Mouse (Mus musculus) forebrain, embryonic 16.5 days (tissue): ENCODE data around the gene Rom1. TPM values are rescaled to one million over a fixed set of nuclear protein-coding genes. Genes with fewer than 3 reads are reported as not detected.

Source experiments
- ATAC-seq: fragments of 200-750 bp; cut with Nextera tagmentation; 2 replicates; pipeline ENCODE4 v1.8.0; 2017; ENCODE audit warnings: mild to moderate bottlenecking, moderate library complexity
- H3K27ac ChIP-seq: fragments of 300-500 bp; sonication (generic); 2 replicates; pipeline ENCODE4 v1.5.1; 2014; ENCODE audit warnings: low read length, control low read depth
- H3K27me3 ChIP-seq: fragments of 300-500 bp; sonication (generic); replicated peaks from 2 replicates; pipeline ENCODE4 v1.6.1; 2014; ENCODE audit warnings: low read length; ENCODE audit not compliant: control insufficient read depth, insufficient read depth
- H3K36me3 ChIP-seq: fragments of 300-500 bp; sonication (generic); 2 replicates; pipeline ENCODE4 v1.6.1; 2014; ENCODE audit not compliant: control insufficient read depth, insufficient read depth
- H3K4me1 ChIP-seq: fragments of 300-500 bp; sonication (generic); replicated peaks from 2 replicates; pipeline ENCODE4 v1.6.1; 2014; ENCODE audit warnings: low read length; ENCODE audit not compliant: control insufficient read depth, insufficient read depth
- H3K4me2 ChIP-seq: fragments of 300-500 bp; sonication (generic); 2 replicates; pipeline ENCODE4 v1.6.1; 2014; ENCODE audit warnings: mild to moderate bottlenecking, low read length, control low read depth
- H3K4me3 ChIP-seq: fragments of 300-500 bp; sonication (generic); replicated peaks from 2 replicates; pipeline ENCODE4 v1.5.1; 2014; ENCODE audit warnings: mild to moderate bottlenecking, low read length, control low read depth
- H3K9ac ChIP-seq: fragments of 300-500 bp; sonication (generic); replicated peaks from 2 replicates; pipeline ENCODE4 v1.6.1; 2014; ENCODE audit warnings: low read depth, low read length, control low read depth
- H3K9me3 ChIP-seq: fragments of 300-500 bp; sonication (generic); 2 replicates; pipeline ENCODE4 v1.6.1; 2016; ENCODE audit warnings: low read length; ENCODE audit not compliant: control insufficient read depth
- WGBS: fragments of 180-500 bp; shearing (Covaris S2); extraction: QIAGEN DNeasy Blood & Tissue Kit; methylation state at CpG from one replicate; pipeline ENCODE4 v1.1.7; 2014; 5-methylcytosine and 5-hydroxymethylcytosine counted together
- polyA plus RNA-seq: library from polyadenylated mRNA; unstranded; fragments of >200 nt; fragmentation: Nextera tagmentation; extraction: Ambion mirVana; gene quantifications from 2 replicates; pipeline ENCODE4 v1.2.1, GENCODE M21; 2015

Gene Rom1
- polyA plus RNA-seq, 1 experiment from 2014 or later = 1.8 TPM

DNA sequence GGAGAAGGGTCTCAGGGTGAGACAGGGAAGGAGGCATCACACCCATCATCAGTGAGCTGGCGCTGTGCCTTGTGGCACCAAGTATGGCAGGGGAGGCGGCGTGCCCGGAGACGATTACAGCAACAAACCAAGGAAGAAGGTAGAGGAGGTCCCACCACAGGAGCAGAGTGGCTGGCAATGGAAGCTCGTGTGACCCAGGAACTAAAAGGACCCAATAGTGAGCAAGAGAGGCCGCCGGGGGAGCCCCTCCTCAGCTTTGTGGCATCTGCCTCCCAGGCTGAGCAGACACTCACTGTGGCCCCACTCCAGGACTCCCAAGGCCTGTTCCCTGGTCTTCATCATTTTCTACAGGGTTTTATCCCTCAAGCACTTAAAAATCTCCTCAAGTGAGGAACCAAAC, 36.6 kb upstream of the Rom1 start:
- Histone ChIP-seq H3K9ac (no peak overlapping the region), H3K4me2 (peak overlapping the region; percentile 59; the same call in 1 of the 2 replicates)

GRCm38 (mm10) chr19:8965075-8965474, 35.9 kb upstream of the Rom1 start:
- ATAC-seq = no peak
- H3K36me3 ChIP-seq = peaks cover 40% of the 10 kb centered on the region
- no peaks in the 10 kb centered on the region for H3K9me3 ChIP-seq
- no peak overlapping the region for H3K9ac ChIP-seq
- H3K4me3 ChIP-seq = no peak overlapping the region
- no peak overlapping the region for H3K27ac ChIP-seq
- WGBS = 93% methylated on average over 11 of the region's 11 CpGs
- H3K4me2 ChIP-seq = no peak overlapping the region
- H3K4me1 ChIP-seq = peaks cover 19% of the 10 kb centered on the region
- H3K27me3 ChIP-seq = no peaks in the 10 kb centered on the region

More for the DNA sequence above, 36.6 kb upstream of the Rom1 start:
- no peak overlapping the region for H3K4me3 ChIP-seq
- WGBS = 82% methylated on average over 8 of the region's 8 CpGs
- no peak overlapping the region; the same call in 1 of the 2 replicates for H3K27ac ChIP-seq
- no peaks in the 10 kb centered on the region for H3K9me3 ChIP-seq
- ATAC-seq = no peak
- H3K27me3 ChIP-seq = no peaks in the 10 kb centered on the region
- peaks cover 36% of the 10 kb centered on the region for H3K36me3 ChIP-seq
- H3K4me1 ChIP-seq = peaks cover 19% of the 10 kb centered on the region

DNA sequence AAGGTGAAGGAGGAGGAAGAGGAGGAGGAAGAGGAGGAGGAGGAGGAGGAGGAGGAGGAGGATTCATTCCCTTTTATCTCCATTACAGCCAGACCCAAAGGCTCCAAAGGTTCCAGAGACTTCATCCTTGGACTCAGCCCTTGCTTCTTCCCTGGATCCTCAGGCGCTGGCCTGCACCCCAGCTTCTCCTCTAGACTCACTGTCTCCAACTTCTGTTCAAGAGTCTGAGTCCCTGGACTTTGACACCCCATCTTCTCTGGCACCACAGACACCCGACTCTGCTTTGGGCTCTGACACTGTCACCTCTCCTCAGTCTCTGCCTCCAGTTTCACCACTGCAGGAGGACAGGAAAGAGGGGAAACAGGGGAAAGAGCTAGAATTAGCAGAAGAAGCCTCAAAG, 33.1 kb upstream of the Rom1 start:
- H3K9ac ChIP-seq = no peak overlapping the region
- no peaks in the 10 kb centered on the region for H3K27me3 ChIP-seq
- no peak overlapping the region for H3K4me2 ChIP-seq
- H3K27ac ChIP-seq = no peak overlapping the region
- peaks cover 45% of the 10 kb centered on the region for H3K36me3 ChIP-seq
- H3K4me3 ChIP-seq = no peak overlapping the region
- no peaks in the 10 kb centered on the region for H3K9me3 ChIP-seq
- peaks cover 10% of the 10 kb centered on the region for H3K4me1 ChIP-seq
- ATAC-seq = no peak
- WGBS = 90% methylated on average over 2 of the region's 2 CpGs

- peak overlapping the region; percentile 73 for H3K27ac ChIP-seq
- 3% methylated on average over 9 of the region's 9 CpGs for WGBS
- H3K36me3 ChIP-seq = peaks cover 23% of the 10 kb centered on the region
- no peaks in the 10 kb centered on the region for H3K9me3 ChIP-seq
- peak overlapping the region; percentile 73 for H3K9ac ChIP-seq
- H3K4me2 ChIP-seq = peak overlapping the region; percentile 98
- no peaks in the 10 kb centered on the region for H3K27me3 ChIP-seq
- H3K4me1 ChIP-seq = peaks cover 35% of the 10 kb centered on the region
- ATAC-seq = no peak
- peak overlapping the region; percentile 79 for H3K4me3 ChIP-seq
These were observed 25.0 kb upstream of the Rom1 start for GRCm38 (mm10) chr19:8954171-8954570.

DNA sequence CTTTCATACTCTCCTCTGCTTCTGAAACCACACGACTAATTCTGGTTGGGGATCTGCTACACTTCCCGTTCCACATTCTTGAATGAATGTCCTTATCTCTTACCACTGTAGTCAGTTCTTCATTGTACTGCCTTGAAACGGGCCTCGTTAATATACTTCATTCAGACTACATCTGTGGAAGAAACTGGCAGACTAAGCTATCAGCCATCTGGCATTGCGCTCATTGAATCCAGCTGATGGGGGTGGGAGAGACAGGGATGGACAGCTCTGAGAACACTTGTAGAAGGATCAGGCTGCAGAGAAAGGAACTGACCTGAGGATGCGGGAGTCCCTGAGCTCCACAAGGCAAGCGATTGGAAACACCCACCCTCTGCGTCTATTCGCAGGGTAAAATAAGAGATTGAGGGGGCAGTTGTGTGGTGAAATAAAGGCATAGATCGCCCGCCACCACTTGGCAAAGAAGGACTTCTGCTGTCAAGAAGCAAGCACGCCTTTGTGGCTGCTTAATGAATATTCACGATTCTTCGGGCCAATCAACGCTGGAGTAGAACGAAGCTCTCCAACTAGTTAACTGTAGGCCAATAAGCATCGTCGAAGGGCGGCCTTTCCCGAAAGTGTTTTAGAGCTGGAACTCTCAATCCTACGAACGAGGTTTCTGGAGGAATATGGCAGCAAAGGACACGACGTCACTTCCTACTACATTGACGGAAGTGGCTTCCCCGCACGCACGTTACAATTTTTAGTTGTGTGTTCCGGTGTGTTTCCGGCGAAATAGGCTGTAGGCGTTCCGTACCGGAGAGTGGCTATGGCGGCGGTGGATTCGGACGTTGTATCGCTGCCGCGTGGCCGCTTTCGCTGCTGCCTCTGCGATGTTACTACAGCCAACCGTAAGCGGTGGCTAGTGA, 24.2 kb upstream of the Rom1 start, which contains the start of gene Tut1:
Gene Tut1, plus strand, starts transcription at position 713 of the 905 bp plus-strand sequence.
- Histone ChIP-seq H3K27me3 (no peaks in the 10 kb centered on the region), H3K36me3 (peaks cover 28% of the 10 kb centered on the region), H3K4me1 (peaks cover 35% of the 10 kb centered on the region), H3K9me3 (no peaks in the 10 kb centered on the region), H3K4me2 (peak within 1 kb of the TSS; percentile 98), H3K9ac (peak within 1 kb of the TSS; percentile 73), H3K27ac (peak within 1 kb of the TSS; percentile 93), H3K4me3 (peak within 1 kb of the TSS; percentile 79)
- peak; percentile 96 for ATAC-seq
- WGBS = under 1% methylated on average over 46 of the region's 46 CpGs

- WGBS = 35% methylated on average over 9 of the region's 9 CpGs
- Histone ChIP-seq H3K27me3 (no peaks in the 10 kb centered on the region), H3K4me2 (peak overlapping the region; percentile 55), H3K4me1 (peaks cover 35% of the 10 kb centered on the region), H3K36me3 (peaks cover 39% of the 10 kb centered on the region), H3K4me3 (no peak overlapping the region), H3K27ac (peak overlapping the region; percentile 93), H3K9ac (peak overlapping the region; percentile 55; the same call in 1 of the 2 replicates), H3K9me3 (no peaks in the 10 kb centered on the region)
- peak; percentile 6 for ATAC-seq
These were observed 23.1 kb upstream of the Rom1 start for GRCm38 (mm10) chr19:8952241-8952640.

DNA sequence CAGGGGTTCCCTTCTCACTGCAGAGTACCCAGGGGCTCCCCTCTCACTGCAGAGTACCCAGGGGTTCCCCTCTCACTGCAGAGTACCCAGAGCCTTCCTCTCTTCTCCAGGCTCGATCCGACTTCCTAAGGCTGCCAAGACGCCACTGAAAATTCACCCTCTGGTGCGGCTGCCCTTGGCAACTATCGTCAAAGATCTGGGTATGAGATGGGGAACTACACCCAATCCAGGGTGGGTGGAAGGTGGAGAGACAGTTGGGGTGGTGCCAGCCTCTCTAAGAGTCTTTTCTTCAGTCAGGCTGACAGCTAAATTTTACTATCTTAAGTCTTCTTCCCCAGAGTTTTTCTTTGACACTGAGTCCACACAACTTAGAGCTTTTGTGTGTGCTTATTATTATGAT, 21.0 kb upstream of the Rom1 start:
- H3K4me1 ChIP-seq = peaks cover 32% of the 10 kb centered on the region
- no peak overlapping the region for H3K9ac ChIP-seq
- 89% methylated on average over 5 of the region's 5 CpGs for WGBS
- H3K36me3 ChIP-seq = peaks cover 47% of the 10 kb centered on the region
- H3K27ac ChIP-seq = no peak overlapping the region
- no peaks in the 10 kb centered on the region for H3K27me3 ChIP-seq
- H3K4me2 ChIP-seq = no peak overlapping the region
- no peak for ATAC-seq
- H3K9me3 ChIP-seq = no peaks in the 10 kb centered on the region
- H3K4me3 ChIP-seq = no peak overlapping the region

- no peak overlapping the region for H3K9ac ChIP-seq
- H3K9me3 ChIP-seq = no peaks in the 10 kb centered on the region
- no peak overlapping the region for H3K27ac ChIP-seq
- peaks cover 32% of the 10 kb centered on the region for H3K4me1 ChIP-seq
- no peak overlapping the region for H3K4me2 ChIP-seq
- WGBS = 96% methylated on average over 7 of the region's 7 CpGs
- no peak overlapping the region for H3K4me3 ChIP-seq
- no peak for ATAC-seq
- H3K36me3 ChIP-seq = peaks cover 47% of the 10 kb centered on the region
- H3K27me3 ChIP-seq = no peaks in the 10 kb centered on the region
These were observed 17.8 kb upstream of the Rom1 start for GRCm38 (mm10) chr19:8946929-8947328.

- H3K27ac ChIP-seq = no peak overlapping the region
- WGBS = 85% methylated on average over 6 of the region's 6 CpGs
- peaks cover 31% of the 10 kb centered on the region for H3K36me3 ChIP-seq
- peaks cover 30% of the 10 kb centered on the region for H3K4me1 ChIP-seq
- H3K9ac ChIP-seq = no peak overlapping the region
- H3K4me3 ChIP-seq = no peak overlapping the region; the same call in 1 of the 2 replicates
- no peaks in the 10 kb centered on the region for H3K9me3 ChIP-seq
- peak overlapping the region; percentile 16; the same call in 1 of the 2 replicates for H3K4me2 ChIP-seq
- no peaks in the 10 kb centered on the region for H3K27me3 ChIP-seq
- no peak for ATAC-seq
These were observed 16.1 kb upstream of the Rom1 start for GRCm38 (mm10) chr19:8945251-8945650.
